Mouse (Mus musculus): ENCODE data around the gene Camkk1. TPM values are rescaled to one million over a fixed set of nuclear protein-coding genes. Genes with fewer than 3 reads are reported as not detected.
A peak's percentile ranks its signal among the peaks of the same experiment; 100 is the strongest.

Gene Camkk1
- total RNA-seq, 1 experiment from 2014 or later: 2.6 TPM

DNA sequence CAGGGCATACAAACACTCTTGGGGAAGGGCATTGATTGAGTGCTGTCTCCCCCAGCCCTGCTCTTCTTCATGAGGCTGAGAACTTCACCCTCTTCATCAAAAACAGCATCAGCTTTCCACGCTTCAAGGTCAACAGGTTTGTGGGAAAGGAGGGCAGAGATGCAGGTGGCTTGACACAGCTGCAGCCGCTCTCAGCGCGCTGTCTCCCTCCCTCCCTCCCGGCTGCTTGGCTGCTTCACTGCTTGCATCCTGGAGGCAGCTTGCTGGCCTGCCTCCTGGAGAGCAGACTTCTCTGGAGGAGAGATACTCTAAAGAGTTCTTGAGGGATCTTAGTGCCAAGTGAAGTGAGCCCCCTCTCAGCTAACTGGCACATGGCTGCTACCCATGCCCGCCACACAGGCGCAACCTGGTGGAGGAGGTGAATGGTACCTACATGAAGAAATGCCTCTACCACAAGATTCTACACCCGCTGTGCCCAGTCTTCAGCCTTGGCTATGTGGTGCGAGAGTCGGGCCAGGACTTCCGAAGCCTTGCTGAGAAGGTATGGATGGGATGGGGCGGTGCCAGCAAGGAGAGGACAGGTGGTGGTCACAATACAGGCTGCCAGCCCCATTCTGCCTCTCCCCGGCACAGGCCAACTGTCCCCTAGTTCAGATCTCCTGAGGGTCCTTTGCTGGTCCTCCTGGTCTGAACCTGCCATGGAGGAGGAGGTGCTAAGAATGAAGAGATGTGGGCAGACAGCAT is 9.1 kb upstream of the Camkk1 start:
- no peak for ATAC-seq (replicated peaks; ENCODE audit: insufficient number of reproducible peaks, low FRiP score, low TSS enrichment, poor library complexity, severe bottlenecking)

DNA sequence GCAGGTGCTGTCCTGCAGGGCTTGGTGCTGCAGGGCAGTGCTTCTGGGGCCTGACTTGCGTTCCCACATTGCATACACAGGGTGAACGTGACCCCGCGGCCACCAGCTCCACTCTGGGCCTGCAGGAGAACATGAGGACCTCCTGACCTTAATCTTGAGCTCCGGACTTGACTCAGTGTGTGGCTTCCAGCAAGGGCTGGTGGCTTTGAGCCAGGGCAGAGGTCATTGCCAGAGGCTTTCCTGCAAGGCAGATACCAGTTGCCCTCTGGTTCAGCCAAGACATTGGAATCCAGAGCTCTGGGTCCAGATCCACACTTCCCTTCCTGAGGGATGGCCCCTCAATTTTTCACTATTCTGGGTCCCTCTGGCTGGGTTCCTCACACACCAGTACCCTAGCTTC is 4.8 kb upstream of the Camkk1 start:
- no peak for ATAC-seq (replicated peaks; ENCODE audit: insufficient number of reproducible peaks, low FRiP score, low TSS enrichment, poor library complexity, severe bottlenecking)

DNA sequence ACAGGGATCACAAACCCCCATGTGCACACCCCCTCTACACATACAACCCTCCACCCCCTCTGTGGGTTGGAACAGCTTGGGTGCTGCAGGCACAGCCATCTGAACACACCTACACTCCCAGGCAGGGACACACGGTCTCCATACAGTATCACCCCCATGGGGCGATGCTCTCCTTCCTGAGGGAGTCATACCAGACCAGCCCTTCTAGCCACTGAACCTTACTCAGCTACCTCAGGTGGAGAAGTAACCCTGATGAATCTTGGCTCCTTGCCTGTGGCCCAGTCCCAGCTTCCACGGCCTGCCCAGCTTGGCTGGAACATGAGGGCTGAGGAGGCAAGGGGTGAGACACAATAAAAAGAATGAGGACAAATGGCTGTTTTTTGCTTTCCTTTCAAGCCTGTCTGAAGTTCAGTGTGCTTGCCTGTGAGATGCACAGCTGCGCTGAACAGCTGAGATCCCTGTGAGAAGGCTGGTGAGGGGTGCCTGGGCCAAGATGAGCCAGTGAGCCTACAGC is 3.9 kb upstream of the Camkk1 start:
- no peak for ATAC-seq (replicated peaks; ENCODE audit: insufficient number of reproducible peaks, low FRiP score, low TSS enrichment, poor library complexity, severe bottlenecking)

DNA sequence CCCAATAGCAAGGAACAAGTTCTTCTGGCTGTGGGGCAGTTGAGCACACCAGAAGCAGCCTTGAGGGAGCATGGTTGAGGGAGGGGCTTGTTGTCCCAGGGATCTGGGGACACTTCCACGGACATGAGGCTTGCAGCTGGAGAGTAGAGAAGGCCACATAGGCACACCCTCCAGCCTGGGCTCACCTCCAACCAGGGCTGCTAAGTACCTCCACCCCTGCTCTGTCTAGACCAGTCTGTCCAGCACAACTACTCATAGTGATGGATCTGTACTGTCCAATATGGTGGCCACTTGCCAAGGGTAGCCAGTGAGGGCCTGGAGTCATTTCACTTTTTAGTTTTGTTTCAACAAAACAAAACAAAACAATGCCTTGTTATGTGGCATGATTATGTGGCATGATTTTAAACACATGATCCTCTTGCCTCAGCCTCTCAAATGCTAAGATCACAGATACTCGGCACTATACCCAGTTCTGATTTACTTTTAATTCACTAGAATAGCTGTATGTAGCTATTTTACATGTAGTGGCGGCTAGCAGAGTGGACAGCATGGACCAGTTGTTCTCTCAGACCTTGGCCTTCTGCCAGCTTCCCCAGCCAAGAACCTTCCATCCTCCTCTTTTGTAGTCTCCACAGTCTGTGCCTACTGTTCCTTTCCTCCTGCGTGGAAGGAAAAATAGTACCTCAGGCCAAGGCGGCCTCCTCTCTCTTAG is 3.3 kb upstream of the Camkk1 start:
- ATAC-seq (replicated peaks; ENCODE audit: insufficient number of reproducible peaks, low FRiP score, low TSS enrichment, poor library complexity, severe bottlenecking): no peak

DNA sequence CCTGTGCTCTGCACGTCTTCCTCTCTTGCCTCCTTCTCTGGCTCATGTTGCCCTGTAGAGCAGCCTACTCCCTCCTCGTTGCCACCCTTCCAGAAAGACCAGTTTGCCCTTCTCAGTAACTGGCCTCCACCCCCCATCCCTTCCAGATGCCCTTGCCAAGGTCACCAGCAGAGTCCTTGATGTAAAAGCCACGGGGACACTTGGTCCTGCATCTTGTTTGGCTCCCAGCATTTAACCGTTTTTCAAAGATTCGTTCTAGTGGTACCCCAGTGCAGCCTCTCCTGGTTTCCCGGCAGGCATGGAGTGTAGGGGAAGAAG is 2.7 kb upstream of the Camkk1 start:
- no peak for ATAC-seq (replicated peaks; ENCODE audit: insufficient number of reproducible peaks, low FRiP score, low TSS enrichment, poor library complexity, severe bottlenecking)

DNA sequence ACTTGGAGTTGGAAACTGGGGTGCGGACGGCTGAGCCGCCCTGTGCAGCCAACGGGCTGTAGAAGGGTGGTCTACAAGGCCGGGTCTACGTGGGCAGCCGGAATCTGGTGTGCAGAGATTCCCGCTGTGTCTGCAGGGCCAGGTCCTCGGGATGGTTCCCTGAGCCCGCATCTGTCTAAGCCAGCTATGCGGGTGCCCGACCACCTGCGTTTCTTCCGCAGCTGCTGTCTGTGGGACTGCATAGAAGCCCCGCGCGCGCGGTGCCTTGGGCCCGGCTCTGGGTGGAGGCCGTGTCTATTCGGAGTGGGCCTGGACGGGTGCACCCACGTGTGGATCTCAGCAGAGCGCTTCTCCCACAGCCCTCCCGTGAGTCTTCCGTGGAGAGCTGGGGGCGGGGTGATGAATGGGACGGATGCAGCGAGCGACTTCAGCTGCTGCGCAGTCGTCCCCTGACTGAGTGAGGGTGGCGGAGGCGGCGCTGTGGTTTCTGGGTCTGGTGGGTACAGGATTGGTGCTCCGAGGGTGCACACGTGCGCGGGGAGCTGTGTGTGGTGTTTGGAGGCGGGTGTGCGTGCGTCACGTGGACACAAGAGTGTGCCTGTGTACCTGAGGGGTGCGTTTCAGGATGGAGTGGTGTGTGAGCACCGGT is 463 bp downstream of the Camkk1 start:
- ATAC-seq (replicated peaks; ENCODE audit: insufficient number of reproducible peaks, low FRiP score, low TSS enrichment, poor library complexity, severe bottlenecking): peak; percentile 46

DNA sequence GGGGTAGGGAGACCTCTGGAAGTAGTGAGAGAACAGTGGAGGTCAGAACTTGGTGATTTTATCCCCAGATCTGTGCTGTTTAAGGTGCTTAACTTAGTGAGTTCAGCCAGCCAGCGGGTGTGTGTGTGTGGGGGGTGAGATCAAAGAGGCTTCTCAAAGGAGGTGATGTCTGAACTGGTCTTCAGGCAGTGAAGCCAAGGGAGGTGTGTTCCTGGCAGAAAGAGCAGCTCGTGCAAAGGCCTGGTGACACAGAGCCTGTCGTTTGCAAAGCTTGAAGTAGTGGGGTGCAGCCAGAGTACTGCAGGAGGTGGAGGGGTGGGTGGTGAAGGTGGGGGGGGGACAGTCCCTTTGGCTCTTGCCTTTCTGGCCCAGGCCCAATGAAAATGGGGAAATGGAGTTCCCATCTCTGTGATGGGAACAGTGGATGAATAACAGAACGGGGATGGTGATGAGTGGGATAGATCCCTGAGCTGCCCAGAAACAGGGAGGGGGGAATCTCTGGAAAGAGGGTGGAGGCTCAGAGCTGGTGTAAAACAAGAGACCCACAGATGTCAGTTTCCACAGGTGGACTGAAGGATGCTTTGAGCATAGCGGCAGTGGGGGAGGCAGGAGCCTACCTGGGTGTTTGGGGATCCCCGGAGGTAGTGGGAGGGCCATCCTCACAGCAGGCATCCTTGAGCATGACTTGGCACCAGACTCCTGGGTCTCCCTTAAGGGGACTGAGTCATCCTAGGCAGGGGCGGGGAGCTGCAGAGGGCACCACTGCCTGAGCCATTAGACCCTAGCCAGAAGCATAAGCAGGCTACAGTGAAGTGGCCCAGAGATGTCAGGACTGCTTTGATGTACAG is 2.4 kb downstream of the Camkk1 start:
- no peak for ATAC-seq (replicated peaks; ENCODE audit: insufficient number of reproducible peaks, low FRiP score, low TSS enrichment, poor library complexity, severe bottlenecking)

DNA sequence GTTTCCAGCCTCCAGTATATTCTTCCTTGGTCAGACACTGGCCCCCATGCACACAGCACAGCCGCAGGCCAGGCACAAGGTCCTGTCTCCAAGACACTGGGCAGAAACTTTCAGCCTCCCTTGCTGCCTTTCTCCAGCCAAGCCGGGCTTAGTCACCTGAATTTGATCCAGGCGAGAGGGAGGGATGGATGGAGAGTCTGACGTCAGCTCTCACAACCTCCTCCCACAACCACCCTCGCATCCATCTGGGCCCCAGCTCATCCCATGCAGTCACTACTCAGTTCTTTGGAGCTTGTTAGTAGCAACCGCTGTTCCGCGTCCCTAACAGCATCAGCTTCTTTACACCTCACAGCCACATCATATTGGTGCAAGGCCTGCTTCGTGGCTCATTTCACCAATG is 4.3 kb downstream of the Camkk1 start:
- no peak for ATAC-seq (replicated peaks; ENCODE audit: insufficient number of reproducible peaks, low FRiP score, low TSS enrichment, poor library complexity, severe bottlenecking)

DNA sequence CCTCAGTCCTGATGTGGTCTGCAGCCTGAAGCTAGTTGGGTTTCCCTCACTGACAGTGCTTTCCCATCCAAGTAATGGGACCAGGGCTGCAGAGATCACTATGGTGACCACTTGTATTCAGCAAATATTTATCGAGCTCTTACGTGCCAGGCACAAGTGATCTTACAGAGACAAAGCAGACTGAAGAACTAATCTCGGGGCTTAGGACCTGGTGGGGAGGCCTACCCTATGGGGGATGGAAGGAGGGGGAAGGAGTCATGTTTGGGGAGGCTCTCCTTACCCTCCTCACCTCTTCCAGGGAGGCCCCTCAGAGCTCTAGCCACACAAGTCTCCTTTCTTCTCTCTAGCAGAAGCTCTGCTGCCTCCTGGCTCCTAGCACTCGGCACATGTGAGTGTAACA is 5.0 kb downstream of the Camkk1 start:
- ATAC-seq (replicated peaks; ENCODE audit: insufficient number of reproducible peaks, low FRiP score, low TSS enrichment, poor library complexity, severe bottlenecking): no peak

DNA sequence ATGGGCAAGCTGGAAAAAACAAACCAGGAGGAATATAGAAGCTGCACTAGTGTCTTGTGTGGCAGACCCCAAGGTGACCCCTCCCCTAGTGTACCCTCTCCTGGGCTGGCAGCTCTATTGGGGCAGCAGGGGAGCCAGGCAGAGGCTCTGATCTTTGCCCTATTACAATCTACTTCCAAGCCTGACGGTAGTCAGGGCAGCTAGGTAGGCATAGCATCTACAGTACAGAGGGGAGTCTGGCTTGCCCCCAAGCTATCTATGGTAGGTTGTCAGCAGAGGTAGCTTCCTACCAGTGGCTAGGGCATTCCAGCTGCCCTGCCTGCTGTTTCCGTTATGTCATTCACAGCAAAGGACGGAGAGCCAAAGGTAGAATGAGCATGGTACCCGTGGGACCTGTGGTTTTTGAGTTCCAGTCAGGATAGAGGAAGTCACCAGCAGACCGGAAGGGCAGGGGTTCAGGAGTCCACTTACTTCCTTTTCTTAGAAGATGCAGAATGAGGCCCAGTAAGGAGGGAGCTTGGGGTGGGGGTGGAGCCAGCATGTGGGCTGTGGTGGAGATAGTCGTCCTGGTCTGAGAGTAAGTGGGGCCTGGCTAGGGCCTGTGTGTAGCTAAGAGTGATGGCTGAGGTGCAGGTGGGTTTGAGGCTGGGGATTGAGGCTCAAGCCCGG is 5.6 kb downstream of the Camkk1 start:
- ATAC-seq (replicated peaks; ENCODE audit: insufficient number of reproducible peaks, low FRiP score, low TSS enrichment, poor library complexity, severe bottlenecking): peak; percentile 95

DNA sequence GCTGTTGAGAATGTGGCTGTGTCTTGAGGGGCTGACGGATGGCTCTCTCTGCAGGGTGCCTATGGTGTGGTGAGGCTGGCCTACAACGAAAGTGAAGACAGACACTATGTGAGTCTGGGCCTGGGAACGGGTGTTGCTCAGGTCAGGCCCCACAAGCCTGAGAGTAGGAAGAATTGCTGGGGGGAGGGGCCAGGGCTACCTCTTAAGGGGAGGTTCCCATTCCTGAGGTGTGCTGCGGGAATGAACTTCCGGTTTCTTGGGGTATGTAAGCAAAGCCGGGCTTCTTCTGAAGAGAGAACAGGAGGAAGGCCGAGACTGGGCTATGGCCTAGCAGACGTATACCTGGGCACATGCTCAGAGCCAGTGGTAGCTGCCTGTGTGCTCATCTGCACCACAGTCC is 8.2 kb downstream of the Camkk1 start:
- no peak for ATAC-seq (replicated peaks; ENCODE audit: insufficient number of reproducible peaks, low FRiP score, low TSS enrichment, poor library complexity, severe bottlenecking)

DNA sequence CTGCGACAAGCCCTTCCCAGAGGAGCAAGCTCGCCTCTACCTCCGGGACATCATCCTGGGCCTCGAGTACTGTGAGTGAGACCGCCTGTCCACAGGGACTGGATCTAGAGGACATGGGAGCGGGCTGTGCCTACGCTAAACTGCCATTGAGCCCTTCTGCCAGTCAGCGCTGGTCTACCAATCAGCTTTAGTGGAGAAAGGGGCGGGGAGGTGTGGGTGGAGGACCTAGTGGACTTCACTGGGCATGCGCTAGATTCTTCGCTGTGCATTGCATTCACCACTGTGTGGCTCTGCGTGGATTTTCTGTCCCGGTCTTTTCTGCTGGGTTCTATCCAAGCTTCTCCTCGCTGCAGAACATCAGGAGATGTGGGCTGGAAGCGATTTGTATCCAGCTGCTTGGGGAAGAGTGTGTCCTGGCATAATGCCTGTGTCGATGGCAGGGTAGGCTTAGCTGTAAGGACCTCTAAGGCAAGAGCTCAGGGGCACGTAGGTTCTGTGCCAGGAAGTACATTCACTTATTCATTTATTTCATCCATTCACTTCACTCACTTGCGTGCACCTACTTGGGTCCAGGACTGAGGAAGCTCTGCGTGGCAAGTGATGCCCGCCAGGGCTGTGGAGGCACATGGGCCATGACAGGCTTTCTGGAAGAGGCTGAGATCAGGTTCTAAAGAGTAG is 12.2 kb downstream of the Camkk1 start:
- ATAC-seq (replicated peaks; ENCODE audit: insufficient number of reproducible peaks, low FRiP score, low TSS enrichment, poor library complexity, severe bottlenecking): peak; percentile 93

DNA sequence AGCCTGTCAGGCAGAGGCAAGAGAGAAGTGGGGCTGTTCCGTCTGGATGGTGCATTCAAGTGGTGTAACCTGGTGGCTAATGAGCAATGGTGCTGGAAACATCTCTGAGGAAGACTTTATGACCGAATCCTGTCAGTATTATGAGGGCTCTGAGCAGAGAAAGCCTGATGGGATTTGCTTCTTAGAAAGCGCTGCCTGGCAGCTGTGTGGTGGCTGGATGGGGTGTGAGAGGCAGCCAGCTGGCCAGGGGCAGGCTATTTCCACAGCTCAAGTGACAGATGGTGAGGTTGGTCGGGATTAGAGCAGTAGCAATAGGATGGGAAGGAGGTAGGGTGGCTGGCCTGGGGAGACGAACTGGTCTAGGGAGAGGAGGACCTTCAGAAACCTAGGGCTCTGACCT is 12.7 kb downstream of the Camkk1 start:
- no peak for ATAC-seq (replicated peaks; ENCODE audit: insufficient number of reproducible peaks, low FRiP score, low TSS enrichment, poor library complexity, severe bottlenecking)

DNA sequence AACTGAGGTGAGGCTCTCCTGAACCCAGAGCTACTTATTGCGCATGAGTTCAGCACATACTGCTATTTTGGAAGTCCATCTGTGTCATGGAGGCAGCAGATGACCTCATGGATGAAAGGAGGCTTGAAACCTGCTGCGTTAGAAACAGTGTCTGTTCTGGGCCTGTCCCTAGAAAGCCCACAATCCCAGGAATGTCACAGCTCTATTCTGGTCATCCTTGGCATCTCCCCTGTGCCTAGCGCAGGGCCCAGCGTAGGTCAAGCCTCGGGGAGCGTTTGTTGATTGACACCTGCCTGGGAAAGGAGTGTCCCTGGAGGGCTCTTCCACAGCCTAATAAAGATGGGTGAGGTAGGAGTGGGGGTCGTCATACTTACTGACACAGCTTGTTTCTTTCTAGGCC is 17.3 kb downstream of the Camkk1 start:
- ATAC-seq (replicated peaks; ENCODE audit: insufficient number of reproducible peaks, low FRiP score, low TSS enrichment, poor library complexity, severe bottlenecking): no peak

DNA sequence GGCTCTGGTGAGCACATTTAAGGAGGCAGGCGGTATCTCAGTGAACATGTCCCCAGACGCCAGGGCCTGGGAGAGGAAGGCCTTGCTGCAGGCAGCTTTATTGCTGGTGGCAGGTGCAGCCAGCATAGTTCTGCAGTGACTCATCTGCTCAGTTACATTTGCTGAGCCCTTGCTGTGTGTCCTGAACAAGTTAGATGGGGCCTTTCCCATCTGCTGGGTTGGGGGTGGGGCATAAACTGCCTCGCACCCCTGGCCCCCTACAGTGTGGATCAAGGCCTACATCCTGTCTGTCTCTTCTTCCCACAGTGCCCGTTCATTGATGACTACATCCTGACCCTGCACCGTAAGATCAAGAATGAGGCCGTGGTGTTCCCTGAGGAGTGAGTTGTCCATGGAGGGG is 18.1 kb downstream of the Camkk1 start:
- ATAC-seq (replicated peaks; ENCODE audit: insufficient number of reproducible peaks, low FRiP score, low TSS enrichment, poor library complexity, severe bottlenecking): no peak

DNA sequence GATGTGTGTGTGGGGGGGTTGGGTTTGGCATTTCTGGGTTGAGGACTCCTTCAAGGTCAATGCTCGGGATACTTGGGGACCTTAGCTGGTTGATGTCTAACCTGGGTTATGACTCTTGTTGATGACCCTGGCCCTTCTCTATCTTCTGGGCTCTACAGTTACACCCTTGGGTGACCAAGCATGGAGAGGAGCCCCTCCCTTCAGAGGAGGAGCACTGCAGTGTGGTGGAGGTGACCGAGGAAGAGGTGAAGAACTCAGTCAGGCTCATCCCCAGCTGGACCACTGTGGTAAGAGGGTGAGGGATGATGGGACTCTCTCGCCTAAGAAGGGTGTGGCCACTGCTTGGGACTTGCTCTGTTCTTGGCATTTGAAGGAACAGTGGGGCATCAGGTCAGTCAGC is 18.9 kb downstream of the Camkk1 start:
- no peak for ATAC-seq (replicated peaks; ENCODE audit: insufficient number of reproducible peaks, low FRiP score, low TSS enrichment, poor library complexity, severe bottlenecking)

DNA sequence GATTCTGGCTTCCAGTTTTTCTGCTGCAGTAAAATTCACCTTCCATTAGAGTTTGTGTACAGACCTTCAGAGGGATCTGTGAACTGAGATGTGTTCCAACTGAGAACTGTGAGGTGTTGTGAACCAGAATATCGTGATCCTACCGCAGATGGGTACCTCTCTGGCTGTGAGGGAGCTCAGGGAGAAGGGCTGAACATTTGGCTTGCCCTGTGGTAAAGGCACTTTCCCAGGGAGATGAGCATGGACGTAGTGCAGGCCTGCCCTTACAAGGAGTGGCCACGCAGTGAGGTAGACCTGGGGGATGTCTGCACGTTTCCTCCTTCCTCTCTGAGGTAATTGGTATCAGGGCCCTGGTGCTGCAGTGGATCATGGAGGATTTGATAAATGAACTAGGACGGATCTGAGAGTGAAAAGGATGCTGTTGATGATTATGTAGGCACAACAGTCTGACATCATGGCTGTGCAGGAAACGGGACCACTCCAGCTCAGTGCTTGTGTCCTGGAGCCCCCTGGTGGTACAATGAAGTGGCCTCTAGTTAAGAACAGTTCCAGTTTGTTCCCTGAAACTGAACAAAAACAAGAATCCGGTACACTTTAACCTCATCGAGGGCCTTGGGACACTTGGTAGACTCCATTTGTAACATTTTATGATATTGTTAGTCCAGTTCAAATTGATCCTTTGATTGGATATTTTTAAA is 20.4 kb downstream of the Camkk1 start:
- ATAC-seq (replicated peaks; ENCODE audit: insufficient number of reproducible peaks, low FRiP score, low TSS enrichment, poor library complexity, severe bottlenecking): 0 out of 2 replicates have a peak, but pooled peaks have one; percentile 66
